Mouse (Mus musculus) c-Kit-positive CD71-negative TER-119-negative erythroid progenitor cells, embryonic 14.5 days (primary cell): Measurements from ENCODE around the gene Vmn1r38.
"Not testable (repeated sequence)": the region's sequence is repeated elsewhere in the genome, so short reads cannot be mapped to it uniquely, and the experiment has no call there.

Experiments used
- DNase-seq: peaks from one replicate; pipeline ENCODE4 v3.0.0-alpha.2; 2013; ENCODE audit warnings: low read depth

Gene Vmn1r38

GRCm38 (mm10) chr6:66782527-66782926 is at the start of gene Vmn1r38:
Vmn1r38 (minus strand) TSS chr6:66782627.
- not testable (repeated sequence) for DNase-seq

DNA sequence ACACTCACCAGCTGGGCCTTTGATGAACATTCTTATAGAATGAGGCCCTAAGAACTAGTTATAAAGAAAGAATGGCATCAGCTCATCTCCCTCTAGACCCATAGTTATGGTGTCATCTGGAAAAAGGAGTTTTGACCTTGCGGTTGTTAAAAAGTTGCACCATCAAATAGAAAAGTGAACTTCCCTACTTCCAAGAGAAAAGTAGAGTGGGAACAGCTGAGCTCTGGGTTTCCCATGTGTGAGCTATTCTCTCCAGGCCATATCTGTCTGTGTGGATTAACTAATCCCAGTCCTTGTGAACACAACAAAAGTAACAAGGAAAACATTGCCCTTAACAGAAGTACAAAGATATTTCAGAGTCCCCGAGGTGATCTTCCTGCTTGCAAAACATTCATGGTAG is 28.1 kb upstream of the Vmn1r38 start, which contains the start of gene Vmn1r39:
Gene Vmn1r39 (minus strand): TSS at position 101 of the 400 bp plus-strand sequence.
- DNase-seq = no peak

DNA sequence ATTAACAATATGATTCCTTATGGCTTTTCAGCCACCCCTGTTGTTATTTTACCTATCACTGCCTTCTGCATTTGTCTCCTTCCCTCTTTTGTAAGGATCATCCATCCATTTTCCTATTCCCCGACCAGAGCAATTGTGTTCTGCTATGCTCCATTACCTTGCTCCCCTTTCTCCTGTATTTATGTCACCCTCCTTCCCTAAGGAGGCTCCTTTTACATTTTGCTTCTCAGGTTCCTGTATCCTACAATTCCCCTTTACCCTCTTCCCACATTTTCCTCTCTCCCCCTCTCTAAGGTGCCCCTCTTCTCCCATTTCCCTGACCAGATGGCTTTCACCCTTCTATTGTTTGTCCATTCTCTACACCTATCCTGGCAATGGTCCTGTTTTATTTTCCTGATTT is 23.9 kb upstream of the Vmn1r38 start:
- DNase-seq = no peak

DNA sequence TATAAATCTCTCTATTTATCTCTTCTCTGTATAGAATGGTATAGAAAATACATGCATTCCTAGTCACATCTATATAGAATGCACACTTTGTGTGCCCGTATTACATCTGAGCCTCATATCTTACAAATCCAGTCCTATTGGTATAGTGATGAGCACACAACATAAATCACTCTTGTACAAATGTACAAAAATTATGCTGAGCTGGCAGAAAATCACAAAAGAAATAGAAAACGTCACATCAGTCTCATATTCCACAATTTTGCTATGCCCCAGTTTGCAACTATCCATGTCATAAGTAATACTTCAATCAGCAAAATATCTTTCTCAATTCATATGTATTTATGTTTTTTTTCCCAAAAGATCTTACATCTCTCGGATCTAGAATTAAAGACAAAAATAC is 23.3 kb upstream of the Vmn1r38 start:
- no peak for DNase-seq

GRCm38 (mm10) chr6:66729082-66729481 is 53.3 kb downstream of the Vmn1r38 start, which contains the start of gene Vmn1r37:
Vmn1r37 (plus strand) TSS chr6:66729382.
- DNase-seq = not testable (repeated sequence)
